Mouse (Mus musculus) CH12.LX (cell line): ENCODE data around the gene Tspear. TPM values are rescaled to one million over a fixed set of nuclear protein-coding genes. Genes with fewer than 3 reads are reported as not detected.

Experiments
- DNase-seq: peaks from one replicate; pipeline ENCODE4 v3.0.0-alpha.2; 2013; ENCODE audit errors: extremely low read depth
- H3K27ac ChIP-seq: 2 replicates; pipeline ENCODE4 v1.5.1; 2012; ENCODE audit warnings: low read depth, mild to moderate bottlenecking, control low read depth, moderate library complexity; ENCODE audit not compliant: insufficient read depth
- H3K27me3 ChIP-seq: replicated peaks from 2 replicates; pipeline ENCODE3; 2012; ENCODE audit warnings: inconsistent platforms
- H3K36me3 ChIP-seq, 2 experiments: replicated peaks in 1 of 2; 2 replicates each; pipeline versions ENCODE3 to v1.6.1; 2012; ENCODE audit warnings: inconsistent platforms in 1 of 2, low read length in 1 of 2, mild to moderate bottlenecking in 1 of 2, mixed read lengths in 1 of 2, moderate library complexity in 1 of 2; ENCODE audit not compliant: control insufficient read depth in 1 of 2, insufficient read depth in 1 of 2
- H3K4me1 ChIP-seq, 2 experiments: 2 replicates each; pipeline ENCODE4 v1.6.1; 2012; ENCODE audit warnings: inconsistent platforms in 1 of 2, moderate library complexity in 1 of 2; ENCODE audit not compliant: insufficient read depth in 2 of 2, control insufficient read depth in 1 of 2
- H3K4me2 ChIP-seq: 2 replicates; pipeline ENCODE4 v1.6.1; 2012; ENCODE audit warnings: low read depth, mild to moderate bottlenecking, control low read depth; ENCODE audit not compliant: poor library complexity, insufficient read depth, severe bottlenecking
- H3K4me3 ChIP-seq, 3 experiments: fragments of 150-350 bp in 1 of 3; sonication (generic) in 1 of 3; replicated peaks in 1 of 3; 2 replicates each; pipeline versions ENCODE3 to v1.5.1; 2011 to 2012; ENCODE audit warnings: low read depth in 2 of 3, low read length in 2 of 3, mild to moderate bottlenecking in 2 of 3, moderate library complexity in 2 of 3, control low read depth in 1 of 3, improper control_type of control experiment in 1 of 3, inconsistent platforms in 1 of 3, mixed read lengths in 1 of 3; ENCODE audit not compliant: poor library complexity in 1 of 3
- H3K79me2 ChIP-seq: replicated peaks from 2 replicates; pipeline ENCODE4 v1.6.1; 2012; ENCODE audit warnings: mild to moderate bottlenecking, moderate library complexity; ENCODE audit not compliant: control insufficient read depth, poor library complexity, insufficient read depth, severe bottlenecking; ENCODE audit errors: extremely low read depth
- H3K9ac ChIP-seq: 2 replicates; pipeline ENCODE4 v1.6.1; 2012; ENCODE audit warnings: low read depth, mild to moderate bottlenecking, control low read depth, moderate library complexity; ENCODE audit not compliant: insufficient read depth
- H3K9me3 ChIP-seq: replicated peaks from 2 replicates; pipeline ENCODE3; 2012; ENCODE audit warnings: low read length, inconsistent platforms, mixed read lengths
- CHD2 ChIP-seq: IDR thresholded peaks from 2 replicates; pipeline ENCODE4 v1.6.1; 2011; ENCODE audit warnings: low read length, improper control_type of control experiment
- ELF1 ChIP-seq: IDR thresholded peaks from 2 replicates; pipeline ENCODE4 v1.6.1; 2014; ENCODE audit warnings: low read depth, mild to moderate bottlenecking, inconsistent platforms, low read length, improper control_type of control experiment
- ETS1 ChIP-seq: conservative IDR thresholded peaks from 2 replicates; pipeline ENCODE4 v1.6.1; 2012; ENCODE audit warnings: low read depth, mild to moderate bottlenecking, inconsistent platforms, low read length, improper control_type of control experiment, moderate library complexity
- IRF4 ChIP-seq: IDR thresholded peaks from 2 replicates; pipeline ENCODE4 v1.6.1; 2014; ENCODE audit warnings: low read depth, mild to moderate bottlenecking, inconsistent platforms, low read length, improper control_type of control experiment
- JUN ChIP-seq: IDR thresholded peaks from 2 replicates; pipeline ENCODE4 v1.6.1; 2011; ENCODE audit warnings: low read depth, mild to moderate bottlenecking, low read length, improper control_type of control experiment, moderate library complexity; ENCODE audit not compliant: insufficient read depth
- MAZ ChIP-seq: IDR thresholded peaks from 2 replicates; pipeline ENCODE4 v1.6.1; 2012; ENCODE audit warnings: low read depth, mild to moderate bottlenecking, inconsistent platforms, low read length, improper control_type of control experiment, moderate library complexity
- MEF2A ChIP-seq: IDR thresholded peaks from 2 replicates; pipeline ENCODE4 v1.6.1; 2014; ENCODE audit warnings: low read depth, mild to moderate bottlenecking, inconsistent platforms, low read length, improper control_type of control experiment, borderline replicate concordance
- MYC ChIP-seq: IDR thresholded peaks from 2 replicates; pipeline ENCODE4 v1.6.1; 2011; ENCODE audit warnings: low read depth, mild to moderate bottlenecking, improper control_type of control experiment, low read length
- POLR2A ChIP-seq: IDR thresholded peaks from 2 replicates; pipeline ENCODE4 v1.6.1; 2011; ENCODE audit warnings: low read depth, mild to moderate bottlenecking, improper control_type of control experiment, low read length
- SIN3A ChIP-seq: IDR thresholded peaks from 2 replicates; pipeline ENCODE4 v1.6.1; 2012; ENCODE audit warnings: low read length, improper control_type of control experiment, inconsistent platforms
- SMC3 ChIP-seq: IDR thresholded peaks from 2 replicates; pipeline ENCODE4 v1.6.1; 2011; ENCODE audit warnings: low read depth, low read length, improper control_type of control experiment
- ZNF384 ChIP-seq: IDR thresholded peaks from 2 replicates; pipeline ENCODE4 v1.6.1; 2012; ENCODE audit warnings: low read depth, low read length, improper control_type of control experiment, inconsistent platforms
- dilution Hi-C: fragments of 300-500 bp; cut with MboI; formaldehyde crosslinking; loops from 2 replicates; pipeline ENCODE4 v1.14.3; 2020; ENCODE audit warnings: low sequenced_read_pairs; ENCODE audit not compliant: extremely low pct_unique_long_range_greater_than_20kb, extremely low pct_ligation_motif_present
- in situ Hi-C: fragments of 300-500 bp; cut with MboI; formaldehyde crosslinking; loops from 3 replicates; pipeline ENCODE4 v1.14.3; 2019; ENCODE audit warnings: low sequenced_read_pairs, low pct_ligation_motif_present, low pct_unique_long_range_greater_than_20kb, mixed read lengths
- polyA plus RNA-seq: library from polyadenylated mRNA; unstranded; fragments of >175 nt; gene quantifications from 2 replicates; pipeline ENCODE4 v1.2.1, GENCODE M21; 2012; ENCODE audit warnings: low read depth; ENCODE audit not compliant: insufficient read length
- total RNA-seq, 2 experiments: library from RNA; depleted of rRNA; stranded (reverse); fragments of 300-350 nt in 1 of 2; fragments of >200 nt in 1 of 2; gene quantifications; 2 replicates each; pipeline ENCODE4 v1.2.3; 2012 to 2014

The Tspear gene
- total and polyA plus RNA-seq, 3 experiments = 0.09 to 0.42 TPM; not detected in 1

- Histone ChIP-seq H3K9ac (no peak within 1 kb of the TSS), H3K79me2 (no peaks in the 10 kb centered on the region), H3K4me3 (no peak within 1 kb of the TSS), H3K27ac (no peak within 1 kb of the TSS), H3K27me3 (peaks cover 57% of the 10 kb centered on the region), H3K9me3 (peaks cover 13% of the 10 kb centered on the region), H3K4me1 (no peaks in the 10 kb centered on the region), H3K4me2 (no peak within 1 kb of the TSS), H3K36me3 (no peaks in the 10 kb centered on the region)
- dilution Hi-C loops = no loop called here
- in situ Hi-C loops = no loop called here
- no peak for DNase-seq
- no peak for TF ChIP-seq JUN
- TF ChIP-seq CHD2 = no peak
- no peak for TF ChIP-seq ELF1
- no peak for TF ChIP-seq MAZ
- no peak for TF ChIP-seq IRF4
- no peak for TF ChIP-seq SIN3A
- TF ChIP-seq ZNF384 = no peak
- TF ChIP-seq MEF2A = no peak
Measured at GRCm38 (mm10) chr10:77852559-77852958, 166.2 kb downstream of the Tspear start, which contains the start of gene Gm10318. TSS of gene Gm10318 (plus strand) at chr10:77852859.

- Histone ChIP-seq H3K9ac (no peak within 1 kb of the TSS), H3K4me2 (no peak within 1 kb of the TSS), H3K79me2 (no peaks in the 10 kb centered on the region), H3K4me1 (peaks cover 5 to 6% of the 10 kb centered on the region in 2 experiments), H3K9me3 (peaks cover 13% of the 10 kb centered on the region), H3K27ac (no peak within 1 kb of the TSS), H3K36me3 (no peaks in the 10 kb centered on the region), H3K27me3 (peaks cover 61% of the 10 kb centered on the region), H3K4me3 (no peak within 1 kb of the TSS)
- dilution Hi-C loops (no loop called here), in situ Hi-C loops (no loop called here)
- DNase-seq = no peak
- TF ChIP-seq ETS1 (no peak), ZNF384 (no peak), IRF4 (no peak), MYC (no peak), POLR2A (no peak), SMC3 (no peak)
Measured at GRCm38 (mm10) chr10:77861675-77862074, 175.3 kb downstream of the Tspear start, which contains the start of gene Gm3285. TSS of gene Gm3285 (plus strand) at chr10:77861975.

- Histone ChIP-seq H3K4me3 (peak overlapping the region in 1 of 3 experiments; percentile 16), H3K27ac (no peak overlapping the region), H3K79me2 (no peaks in the 10 kb centered on the region), H3K36me3 (no peaks in the 10 kb centered on the region), H3K9me3 (peaks cover 5% of the 10 kb centered on the region), H3K9ac (no peak overlapping the region), H3K4me2 (no peak overlapping the region), H3K27me3 (peaks cover 69% of the 10 kb centered on the region), H3K4me1 (peaks cover 5 to 6% of the 10 kb centered on the region in 2 experiments)
- dilution Hi-C loops (no loop called here), in situ Hi-C loops (no loop called here)
- peak; percentile 49 for DNase-seq
- TF ChIP-seq ZNF384 (no peak), IRF4 (no peak), POLR2A (no peak)
Measured at GRCm38 (mm10) chr10:77864067-77864761, 177.8 kb downstream of the Tspear start.
